Mouse (Mus musculus): ENCODE data around the gene Zswim3. TPM values are rescaled to one million over a fixed set of nuclear protein-coding genes. Genes with fewer than 3 reads are reported as not detected.

Zswim3 gene
- 7.0 and 7.9 TPM in 2 replicates for polyA plus RNA-seq (2015; fragmentation: Nextera tagmentation; extraction: Ambion mirVana)

- peak within 1 kb of the TSS; percentile 91 for H3K4me2 ChIP-seq
- H3K9me3 ChIP-seq = no peaks in the 10 kb centered on the region
- H3K27me3 ChIP-seq = no peaks in the 10 kb centered on the region
- H3K4me1 ChIP-seq = peaks cover 25% of the 10 kb centered on the region
- ATAC-seq (ENCODE audit: insufficient number of reproducible peaks, insufficient read depth, low FRiP score, low TSS enrichment, low read depth) = peak; percentile 92
- peak within 1 kb of the TSS; percentile 87 for H3K4me3 ChIP-seq
- H3K27ac ChIP-seq = peak within 1 kb of the TSS; percentile 86
- H3K36me3 ChIP-seq = peaks cover 37% of the 10 kb centered on the region
- WGBS = under 1% methylated on average over 47 of the region's 47 CpGs
- peak within 1 kb of the TSS; percentile 83 for H3K9ac ChIP-seq
Measured at GRCm38 (mm10) chr2:164804533-164805331, at the start of gene Zswim3, which contains the start of gene Acot8. Gene Zswim3, plus strand, starts transcription at chr2:164805098. Gene Acot8, minus strand, starts transcription at chr2:164804882.

DNA sequence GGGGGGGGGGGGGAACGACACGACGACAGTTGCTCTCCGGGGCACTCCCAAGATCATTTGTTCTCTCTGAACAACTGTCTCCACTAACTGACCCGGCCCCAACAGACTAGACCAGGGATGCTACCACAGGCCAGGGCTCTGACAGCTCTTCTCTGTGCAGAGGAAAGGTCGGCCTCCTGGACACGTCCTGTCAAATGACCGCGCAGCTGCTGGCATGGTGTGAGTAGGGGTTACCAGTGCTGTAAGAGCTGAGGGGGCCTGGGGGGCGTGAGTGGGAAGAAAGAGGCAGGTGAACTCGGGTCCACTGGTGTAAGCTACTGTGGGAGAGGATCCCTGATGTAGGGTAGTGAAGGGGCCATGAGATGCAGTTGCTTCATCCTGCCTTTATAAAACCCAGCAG lies 47.1 kb upstream of the Zswim3 start:
- 89% methylated on average over 8 of the region's 11 CpGs for whole genome bisulfite sequencing
- H3K4me3 ChIP-seq = no peak overlapping the region
- H3K36me3 ChIP-seq = peaks cover 99% of the 10 kb centered on the region
- H3K4me1 ChIP-seq = no peaks in the 10 kb centered on the region
- H3K27ac ChIP-seq = no peak overlapping the region
- no peak for ATAC-seq (ENCODE audit: insufficient number of reproducible peaks, insufficient read depth, low FRiP score, low TSS enrichment, low read depth)
- no peaks in the 10 kb centered on the region for H3K27me3 ChIP-seq
- H3K4me2 ChIP-seq = no peak overlapping the region
- H3K9ac ChIP-seq = no peak overlapping the region
- H3K9me3 ChIP-seq = no peaks in the 10 kb centered on the region

GRCm38 (mm10) chr2:164758692-164759091 lies 46.2 kb upstream of the Zswim3 start:
- ATAC-seq (ENCODE audit: insufficient number of reproducible peaks, insufficient read depth, low FRiP score, low TSS enrichment, low read depth) = no peak
- Histone ChIP-seq H3K27me3 (no peaks in the 10 kb centered on the region), H3K4me1 (no peaks in the 10 kb centered on the region), H3K9ac (no peak overlapping the region), H3K36me3 (peaks cover 98% of the 10 kb centered on the region), H3K4me2 (no peak overlapping the region), H3K9me3 (no peaks in the 10 kb centered on the region), H3K4me3 (no peak overlapping the region), H3K27ac (no peak overlapping the region)
- 44% methylated on average over 1 of the region's 1 CpGs for WGBS

- no peak for ATAC-seq (ENCODE audit: insufficient number of reproducible peaks, insufficient read depth, low FRiP score, low TSS enrichment, low read depth)
- Histone ChIP-seq H3K9ac (no peak overlapping the region), H3K9me3 (no peaks in the 10 kb centered on the region), H3K27me3 (no peaks in the 10 kb centered on the region), H3K4me2 (no peak overlapping the region), H3K4me3 (no peak overlapping the region), H3K27ac (no peak overlapping the region), H3K4me1 (no peaks in the 10 kb centered on the region), H3K36me3 (peaks cover 89% of the 10 kb centered on the region)
- WGBS = 85% methylated on average over 4 of the region's 4 CpGs
Measured at GRCm38 (mm10) chr2:164760059-164760833, 44.7 kb upstream of the Zswim3 start.

DNA sequence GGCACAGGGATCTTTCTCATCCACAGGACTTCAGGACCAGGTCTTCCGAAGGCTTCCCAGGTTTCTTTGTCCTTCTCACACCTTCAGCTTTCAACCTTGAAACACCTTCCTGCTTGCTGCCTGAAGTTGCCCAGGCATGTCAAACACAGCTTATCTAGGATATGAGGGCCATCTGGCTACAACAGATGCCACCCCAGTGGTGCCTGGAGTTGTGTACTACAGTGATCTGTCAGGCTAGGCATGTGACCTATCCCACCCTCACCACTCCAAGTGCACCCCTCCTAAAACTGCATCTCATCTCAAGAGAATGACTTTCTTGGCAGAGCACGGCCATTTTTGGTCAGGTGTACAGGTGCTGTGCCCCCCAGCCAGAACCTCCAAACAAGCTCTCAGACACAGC lies 43.4 kb upstream of the Zswim3 start:
- no peak overlapping the region for H3K4me2 ChIP-seq
- H3K27me3 ChIP-seq = no peaks in the 10 kb centered on the region
- ATAC-seq (ENCODE audit: insufficient number of reproducible peaks, insufficient read depth, low FRiP score, low TSS enrichment, low read depth) = no peak
- no peak overlapping the region for H3K27ac ChIP-seq
- peaks cover 89% of the 10 kb centered on the region for H3K36me3 ChIP-seq
- WGBS = 98% methylated on average over 2 of the region's 2 CpGs
- H3K9ac ChIP-seq = no peak overlapping the region
- H3K4me3 ChIP-seq = no peak overlapping the region
- no peaks in the 10 kb centered on the region for H3K4me1 ChIP-seq
- no peaks in the 10 kb centered on the region for H3K9me3 ChIP-seq

DNA sequence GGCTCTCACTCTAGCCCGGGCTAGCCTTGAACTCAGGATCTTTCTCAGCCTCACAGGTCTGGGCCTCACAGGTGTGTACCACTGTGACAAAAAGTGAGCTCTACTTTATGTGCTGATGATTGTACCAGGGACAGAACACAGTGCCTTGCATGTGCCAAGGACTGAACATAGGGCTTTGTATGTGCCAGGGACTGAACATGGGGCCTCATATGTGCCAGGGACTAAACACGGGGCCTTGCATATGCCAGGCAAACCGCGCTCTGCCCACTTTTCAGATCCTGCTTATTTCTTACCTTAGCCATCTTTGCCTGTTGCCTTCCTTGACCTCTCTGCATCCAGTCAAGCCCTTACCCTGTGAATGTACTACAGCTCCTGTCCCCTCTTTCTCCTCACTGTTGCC lies 42.9 kb upstream of the Zswim3 start:
- Histone ChIP-seq H3K27me3 (no peaks in the 10 kb centered on the region), H3K4me1 (no peaks in the 10 kb centered on the region), H3K27ac (no peak overlapping the region), H3K9ac (no peak overlapping the region), H3K36me3 (peaks cover 89% of the 10 kb centered on the region), H3K4me3 (no peak overlapping the region), H3K9me3 (no peaks in the 10 kb centered on the region), H3K4me2 (no peak overlapping the region)
- ATAC-seq (ENCODE audit: insufficient number of reproducible peaks, insufficient read depth, low FRiP score, low TSS enrichment, low read depth) = no peak
- 94% methylated on average over 4 of the region's 4 CpGs for WGBS

DNA sequence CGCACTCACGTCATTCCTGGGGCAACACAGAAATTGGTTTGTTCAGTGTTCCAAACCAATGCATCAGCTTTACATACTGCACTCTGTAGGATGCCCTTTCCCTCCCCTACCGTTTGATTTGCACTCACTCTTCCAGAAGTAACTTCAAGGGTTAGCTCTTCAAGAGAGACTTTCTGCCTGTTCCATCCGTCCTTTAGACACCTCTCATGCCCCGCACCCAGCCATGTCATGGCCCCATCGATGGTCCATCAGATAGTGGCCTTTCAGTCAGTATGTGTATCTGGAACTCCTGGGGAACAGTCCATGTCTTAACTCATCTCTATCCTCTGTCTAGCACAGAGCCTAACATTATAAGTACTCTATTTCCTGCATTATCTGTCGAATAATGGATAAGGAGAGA lies 42.3 kb upstream of the Zswim3 start:
- no peak overlapping the region for H3K4me3 ChIP-seq
- no peak overlapping the region for H3K9ac ChIP-seq
- H3K4me1 ChIP-seq = no peaks in the 10 kb centered on the region
- no peaks in the 10 kb centered on the region for H3K9me3 ChIP-seq
- no peak for ATAC-seq (ENCODE audit: insufficient number of reproducible peaks, insufficient read depth, low FRiP score, low TSS enrichment, low read depth)
- 91% methylated on average over 7 of the region's 7 CpGs for WGBS
- no peaks in the 10 kb centered on the region for H3K27me3 ChIP-seq
- no peak overlapping the region for H3K4me2 ChIP-seq
- no peak overlapping the region for H3K27ac ChIP-seq
- H3K36me3 ChIP-seq = peaks cover 89% of the 10 kb centered on the region

DNA sequence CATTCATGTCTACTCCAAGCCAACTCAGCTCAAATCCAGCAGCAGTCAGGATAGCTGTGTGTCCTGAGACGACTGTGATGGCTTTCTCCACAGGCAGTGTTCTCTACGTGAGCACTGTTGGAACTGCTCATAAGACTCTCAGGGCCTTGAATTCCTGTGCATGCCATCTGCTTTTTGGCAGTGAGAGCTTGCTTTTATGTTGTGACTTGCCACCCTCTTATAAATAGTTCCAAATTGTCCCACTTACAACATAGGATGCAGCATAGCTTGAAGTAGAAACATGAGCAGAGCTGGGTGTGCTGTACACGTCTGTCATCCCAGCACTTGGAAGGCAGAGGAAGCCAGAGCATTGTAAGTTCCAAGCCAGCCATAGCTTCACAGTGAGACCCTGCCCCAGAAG lies 39.1 kb upstream of the Zswim3 start:
- peaks cover 10% of the 10 kb centered on the region for H3K4me1 ChIP-seq
- no peak overlapping the region for H3K27ac ChIP-seq
- H3K27me3 ChIP-seq = no peaks in the 10 kb centered on the region
- H3K9me3 ChIP-seq = no peaks in the 10 kb centered on the region
- no peak overlapping the region for H3K4me2 ChIP-seq
- H3K9ac ChIP-seq = no peak overlapping the region
- peaks cover 64% of the 10 kb centered on the region for H3K36me3 ChIP-seq
- ATAC-seq (ENCODE audit: insufficient number of reproducible peaks, insufficient read depth, low FRiP score, low TSS enrichment, low read depth) = no peak
- 70% methylated on average over 3 of the region's 3 CpGs for WGBS
- H3K4me3 ChIP-seq = no peak overlapping the region

- H3K36me3 ChIP-seq = peaks cover 62% of the 10 kb centered on the region
- H3K9ac ChIP-seq = no peak overlapping the region
- ATAC-seq (ENCODE audit: insufficient number of reproducible peaks, insufficient read depth, low FRiP score, low TSS enrichment, low read depth) = no peak
- WGBS = 94% methylated on average over 15 of the region's 15 CpGs
- H3K4me1 ChIP-seq = peaks cover 24% of the 10 kb centered on the region
- H3K4me2 ChIP-seq = no peak overlapping the region
- H3K27me3 ChIP-seq = no peaks in the 10 kb centered on the region
- no peak overlapping the region for H3K27ac ChIP-seq
- H3K9me3 ChIP-seq = no peaks in the 10 kb centered on the region
- no peak overlapping the region for H3K4me3 ChIP-seq
Measured at GRCm38 (mm10) chr2:164767812-164768540, 36.9 kb upstream of the Zswim3 start.

- Histone ChIP-seq H3K4me2 (peak within 1 kb of the TSS; percentile 93), H3K36me3 (peaks cover 54% of the 10 kb centered on the region), H3K27me3 (no peaks in the 10 kb centered on the region), H3K9me3 (no peaks in the 10 kb centered on the region), H3K4me1 (peaks cover 24% of the 10 kb centered on the region), H3K27ac (peak within 1 kb of the TSS; percentile 80), H3K9ac (peak within 1 kb of the TSS; percentile 87), H3K4me3 (peak within 1 kb of the TSS; percentile 93)
- peak; percentile 98 for ATAC-seq (ENCODE audit: insufficient number of reproducible peaks, insufficient read depth, low FRiP score, low TSS enrichment, low read depth)
- WGBS = 2% methylated on average over 53 of the region's 53 CpGs
Measured at GRCm38 (mm10) chr2:164769258-164770037, 35.5 kb upstream of the Zswim3 start, which contains the start of gene Ube2c. Gene Ube2c, plus strand, starts transcription at chr2:164769898.

DNA sequence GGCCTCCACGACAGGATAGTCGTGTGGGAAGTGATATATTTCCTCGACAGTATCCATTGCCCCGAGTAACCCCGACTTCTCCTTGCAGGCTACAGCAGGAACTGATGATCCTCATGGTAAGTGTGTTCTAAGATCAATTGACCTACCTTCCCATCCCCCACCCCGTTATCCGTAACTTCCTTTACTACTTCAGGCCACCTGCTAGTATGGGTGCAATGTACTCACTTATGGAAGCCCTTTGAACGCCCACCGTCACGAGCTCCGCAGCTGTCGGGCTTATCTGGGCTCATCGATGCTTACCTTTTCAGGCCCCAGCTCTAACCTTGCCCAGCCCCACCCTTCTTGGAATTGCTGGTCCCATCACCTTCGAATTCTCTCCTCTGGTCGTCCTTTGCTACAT lies 34.6 kb upstream of the Zswim3 start:
- peaks cover 49% of the 10 kb centered on the region for H3K36me3 ChIP-seq
- 4% methylated on average over 15 of the region's 15 CpGs for WGBS
- H3K27me3 ChIP-seq = no peaks in the 10 kb centered on the region
- peaks cover 24% of the 10 kb centered on the region for H3K4me1 ChIP-seq
- no peaks in the 10 kb centered on the region for H3K9me3 ChIP-seq
- ATAC-seq (ENCODE audit: insufficient number of reproducible peaks, insufficient read depth, low FRiP score, low TSS enrichment, low read depth) = no peak
- peak overlapping the region; percentile 93 for H3K4me3 ChIP-seq
- H3K9ac ChIP-seq = peak overlapping the region; percentile 87
- peak overlapping the region; percentile 51 for H3K27ac ChIP-seq
- peak overlapping the region; percentile 93 for H3K4me2 ChIP-seq
